Mouse (Mus musculus) heart, embryonic 13.5 days (tissue): ENCODE measurements at regions not wholly inside any gene's neighbourhood (a gene's known extent, or its start where the extent isn't known, plus 50 kb on each side); places are given as distances from the start of the nearest gene placed in this dataset.

Experiments used
- ATAC-seq: fragments of 200-750 bp; cut with Nextera tagmentation; 2 replicates; pipeline ENCODE4 v1.8.0; 2017; ENCODE audit warnings: moderate TSS enrichment; ENCODE audit not compliant: insufficient number of reproducible peaks, low FRiP score, low TSS enrichment; ENCODE audit errors: extremely low read depth
- H3K27ac ChIP-seq: fragments of 300-500 bp; sonication (generic); replicated peaks from 2 replicates; pipeline ENCODE4 v1.5.1; 2015; ENCODE audit warnings: moderate library complexity, mild to moderate bottlenecking, inconsistent platforms
- H3K27me3 ChIP-seq: fragments of 300-500 bp; sonication (generic); replicated peaks from 2 replicates; pipeline ENCODE4 v1.6.1; 2015; ENCODE audit warnings: mild to moderate bottlenecking, inconsistent platforms
- H3K36me3 ChIP-seq: fragments of 300-500 bp; sonication (generic); 2 replicates; pipeline ENCODE4 v1.6.1; 2015; ENCODE audit warnings: mild to moderate bottlenecking, inconsistent platforms
- H3K4me1 ChIP-seq: fragments of 300-500 bp; sonication (generic); 2 replicates; pipeline ENCODE4 v1.6.1; 2015; ENCODE audit warnings: inconsistent platforms
- H3K4me2 ChIP-seq: fragments of 300-500 bp; sonication (generic); 2 replicates; pipeline ENCODE4 v1.6.1; 2015; ENCODE audit warnings: inconsistent platforms, mild to moderate bottlenecking, moderate library complexity
- H3K4me3 ChIP-seq: fragments of 300-500 bp; sonication (generic); 2 replicates; pipeline ENCODE4 v1.5.1; 2015; ENCODE audit warnings: moderate library complexity, mild to moderate bottlenecking, inconsistent platforms
- H3K9ac ChIP-seq: fragments of 300-500 bp; sonication (generic); 2 replicates; pipeline ENCODE4 v1.6.1; 2015; ENCODE audit warnings: inconsistent platforms, mild to moderate bottlenecking, moderate library complexity
- H3K9me3 ChIP-seq: fragments of 300-500 bp; sonication (generic); 2 replicates; pipeline ENCODE4 v1.6.1; 2016; ENCODE audit warnings: inconsistent platforms
- WGBS: fragments of 180-500 bp; shearing (Covaris S2); methylation state at CpG from one replicate; pipeline ENCODE4 v1.1.7; 2015; ENCODE audit warnings: mixed read lengths; 5-methylcytosine and 5-hydroxymethylcytosine counted together

DNA sequence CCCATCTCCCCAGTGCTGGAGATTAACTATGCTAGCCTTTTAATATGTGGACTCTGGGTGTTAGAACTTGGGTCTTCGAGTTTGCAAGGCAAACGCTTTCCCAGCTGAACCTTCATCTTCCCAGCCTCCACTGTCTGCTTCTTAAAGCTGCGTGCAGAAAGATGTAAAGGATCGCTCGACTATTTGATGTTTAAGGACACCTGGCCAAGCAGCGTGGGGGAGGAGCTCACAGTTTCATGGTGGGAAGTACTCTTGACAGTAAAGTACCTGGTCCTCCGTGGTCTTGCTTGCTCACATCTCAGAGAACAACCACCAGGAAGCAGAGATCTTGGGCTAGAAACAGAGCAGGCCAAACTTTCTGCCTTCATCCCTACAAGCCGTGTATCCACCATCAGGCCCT, 113.1 kb downstream of the Gadd45g start:
- no peak for ATAC-seq
- Histone ChIP-seq H3K9ac (no peak overlapping the region), H3K9me3 (no peaks in the 10 kb centered on the region), H3K4me2 (no peak overlapping the region), H3K27ac (no peak overlapping the region), H3K27me3 (no peaks in the 10 kb centered on the region), H3K4me3 (no peak overlapping the region), H3K4me1 (peaks cover 38% of the 10 kb centered on the region), H3K36me3 (no peaks in the 10 kb centered on the region)
- 81% methylated on average over 8 of the region's 8 CpGs for WGBS

DNA sequence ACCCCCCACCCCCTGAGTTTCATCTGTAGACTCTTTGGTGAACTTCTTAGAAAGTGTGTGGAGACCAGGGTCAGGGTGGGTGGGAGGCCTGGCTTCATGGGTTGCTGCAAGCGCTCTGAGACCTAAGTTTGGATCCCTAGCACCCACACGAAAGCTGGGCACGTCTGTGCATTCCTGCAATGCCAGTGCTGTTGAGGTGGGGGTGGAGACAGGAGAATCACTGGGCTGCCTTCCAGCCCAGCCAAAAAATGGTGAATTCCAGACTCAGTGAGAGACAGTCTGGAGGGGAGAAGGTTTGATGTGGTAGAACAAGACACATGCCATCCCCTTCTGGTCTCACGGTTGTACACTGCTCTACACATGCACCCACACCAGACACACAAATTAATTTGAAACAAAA, 113.8 kb downstream of the Gadd45g start:
- Histone ChIP-seq H3K4me3 (no peak overlapping the region), H3K9me3 (no peaks in the 10 kb centered on the region), H3K27me3 (no peaks in the 10 kb centered on the region), H3K27ac (no peak overlapping the region), H3K36me3 (no peaks in the 10 kb centered on the region), H3K4me2 (no peak overlapping the region), H3K4me1 (peaks cover 45% of the 10 kb centered on the region), H3K9ac (no peak overlapping the region)
- 58% methylated on average over 4 of the region's 4 CpGs for WGBS
- ATAC-seq = no peak

DNA sequence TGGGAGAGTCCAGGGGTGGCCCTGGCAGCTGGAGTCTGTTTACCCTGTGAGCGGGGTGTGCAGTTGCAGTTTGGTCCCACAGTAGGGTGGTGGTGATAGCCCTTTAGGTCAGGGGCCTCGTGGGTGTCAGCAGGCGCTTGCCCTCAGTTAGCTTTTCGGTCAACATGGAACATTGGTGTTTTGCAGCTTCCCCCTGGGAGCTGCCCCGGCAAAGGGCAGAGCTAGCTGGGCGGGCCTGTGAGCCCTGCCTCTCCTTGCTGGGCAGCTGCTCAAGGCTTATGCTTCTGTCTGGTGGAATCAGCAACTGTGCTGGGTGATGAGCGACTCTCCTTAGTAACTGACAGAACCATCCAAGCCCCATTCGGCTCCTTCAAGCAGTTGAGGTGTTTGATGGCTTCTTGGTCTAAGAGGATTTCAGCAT, 115.7 kb downstream of the Gadd45g start:
- Histone ChIP-seq H3K4me1 (peaks cover 46% of the 10 kb centered on the region), H3K4me2 (no peak overlapping the region), H3K27ac (no peak overlapping the region), H3K27me3 (no peaks in the 10 kb centered on the region), H3K36me3 (no peaks in the 10 kb centered on the region), H3K9me3 (no peaks in the 10 kb centered on the region), H3K9ac (0 out of 2 replicates have a peak overlapping the region, but pooled peaks have one; percentile 10), H3K4me3 (no peak overlapping the region)
- no peak for ATAC-seq
- WGBS = 59% methylated on average over 8 of the region's 8 CpGs

DNA sequence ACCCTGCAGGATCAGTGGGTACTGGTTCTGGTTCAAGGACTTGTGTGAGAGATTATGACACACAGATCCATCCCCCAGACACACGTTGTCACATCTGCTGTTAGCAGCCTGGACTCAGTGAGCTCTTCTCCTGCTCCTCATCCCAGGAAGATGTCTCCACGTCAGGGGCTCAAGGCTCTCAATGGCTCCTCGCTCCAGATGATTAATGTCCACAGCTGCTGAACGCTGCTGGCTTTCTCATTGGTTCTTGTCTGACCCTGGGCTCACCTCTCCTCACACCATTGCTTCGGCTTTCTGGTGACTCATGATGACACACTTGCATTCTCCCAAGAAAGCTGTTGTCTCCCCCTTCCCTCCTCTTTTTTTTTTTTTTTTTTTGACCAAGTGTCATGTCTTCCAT, 116.2 kb downstream of the Gadd45g start:
- no peaks in the 10 kb centered on the region for H3K36me3 ChIP-seq
- H3K4me1 ChIP-seq = peaks cover 44% of the 10 kb centered on the region
- H3K27ac ChIP-seq = no peak overlapping the region
- no peak overlapping the region for H3K4me3 ChIP-seq
- no peaks in the 10 kb centered on the region for H3K9me3 ChIP-seq
- no peak overlapping the region for H3K4me2 ChIP-seq
- no peak for ATAC-seq
- no peak overlapping the region for H3K9ac ChIP-seq
- no peaks in the 10 kb centered on the region for H3K27me3 ChIP-seq
- 58% methylated on average over 5 of the region's 5 CpGs for WGBS

DNA sequence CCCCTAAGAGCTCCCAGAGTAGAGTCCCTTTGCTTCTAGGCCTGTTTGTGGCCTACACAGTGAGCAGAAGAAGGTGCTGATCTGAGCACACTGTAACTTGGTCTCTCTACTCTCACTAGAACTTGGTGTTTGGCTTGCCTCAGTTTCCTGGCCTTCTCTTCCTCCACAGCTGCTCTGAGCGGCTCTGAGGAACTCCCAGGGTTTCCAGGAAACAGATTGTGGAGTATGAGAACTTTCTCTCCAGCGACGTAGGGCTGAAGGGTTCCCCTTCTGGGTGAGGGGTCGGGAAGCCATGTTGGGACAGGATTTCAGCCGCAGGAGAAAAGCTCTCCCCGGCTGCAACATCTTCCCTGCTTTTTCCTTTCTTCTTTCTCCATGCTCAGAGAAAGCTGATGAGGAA, 117.5 kb downstream of the Gadd45g start:
- no peaks in the 10 kb centered on the region for H3K9me3 ChIP-seq
- H3K9ac ChIP-seq = peak overlapping the region; percentile 33
- H3K27me3 ChIP-seq = no peaks in the 10 kb centered on the region
- no peak overlapping the region for H3K4me2 ChIP-seq
- H3K4me3 ChIP-seq = no peak overlapping the region
- no peaks in the 10 kb centered on the region for H3K36me3 ChIP-seq
- H3K4me1 ChIP-seq = peaks cover 47% of the 10 kb centered on the region
- no peak for ATAC-seq
- 58% methylated on average over 6 of the region's 6 CpGs for WGBS
- peak overlapping the region; percentile 71 for H3K27ac ChIP-seq

DNA sequence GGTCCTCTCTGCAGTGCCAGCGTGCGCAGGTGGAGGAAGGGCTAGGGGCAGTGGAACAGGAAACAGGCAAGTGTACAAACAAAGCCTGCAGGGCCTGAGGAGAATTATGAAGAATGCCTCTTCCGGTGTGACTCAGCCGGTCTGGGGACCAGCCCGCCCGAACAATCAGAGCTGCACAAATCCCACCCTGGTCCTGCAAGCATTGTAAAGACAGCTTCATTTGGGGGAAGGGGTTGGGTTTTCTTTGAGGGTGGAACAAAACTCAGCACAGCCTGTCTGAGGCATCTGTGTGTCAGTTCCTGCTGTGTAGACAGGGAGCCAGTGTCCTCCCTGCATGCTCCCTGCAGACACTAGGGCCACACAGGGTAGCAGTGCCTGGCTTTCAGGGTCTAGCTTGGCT, 117.9 kb downstream of the Gadd45g start:
- Histone ChIP-seq H3K4me3 (no peak overlapping the region), H3K36me3 (no peaks in the 10 kb centered on the region), H3K27ac (peak overlapping the region; percentile 71), H3K4me2 (no peak overlapping the region), H3K27me3 (no peaks in the 10 kb centered on the region), H3K9ac (peak overlapping the region; percentile 33), H3K4me1 (peaks cover 51% of the 10 kb centered on the region), H3K9me3 (no peaks in the 10 kb centered on the region)
- no peak for ATAC-seq
- whole genome bisulfite sequencing = 52% methylated on average over 6 of the region's 6 CpGs

DNA sequence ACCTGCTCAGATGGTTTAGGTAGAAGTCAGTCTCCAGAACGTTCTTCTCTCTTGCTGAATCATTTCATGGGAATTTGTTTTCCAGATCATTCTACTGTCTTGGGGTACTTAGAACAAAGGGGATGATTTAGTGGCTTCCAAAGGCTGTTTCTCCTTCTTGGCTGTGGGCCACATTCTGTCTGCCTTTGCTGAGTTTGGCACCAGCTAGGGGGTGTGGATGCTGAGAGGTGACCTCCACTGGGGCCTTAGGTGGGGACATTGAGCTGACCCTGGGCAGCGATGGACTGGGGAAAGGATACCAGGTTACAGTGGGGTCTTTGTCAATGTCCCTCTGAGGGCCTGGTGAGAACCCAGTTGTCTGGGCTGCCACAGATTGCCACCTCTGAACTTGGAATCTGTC, 118.4 kb downstream of the Gadd45g start:
- H3K9me3 ChIP-seq = no peaks in the 10 kb centered on the region
- H3K36me3 ChIP-seq = no peaks in the 10 kb centered on the region
- H3K27me3 ChIP-seq = no peaks in the 10 kb centered on the region
- no peak for ATAC-seq
- H3K4me1 ChIP-seq = peaks cover 56% of the 10 kb centered on the region
- H3K27ac ChIP-seq = peak overlapping the region; percentile 71
- no peak overlapping the region for H3K4me3 ChIP-seq
- no peak overlapping the region for H3K9ac ChIP-seq
- WGBS = 61% methylated on average over 2 of the region's 2 CpGs
- no peak overlapping the region for H3K4me2 ChIP-seq

DNA sequence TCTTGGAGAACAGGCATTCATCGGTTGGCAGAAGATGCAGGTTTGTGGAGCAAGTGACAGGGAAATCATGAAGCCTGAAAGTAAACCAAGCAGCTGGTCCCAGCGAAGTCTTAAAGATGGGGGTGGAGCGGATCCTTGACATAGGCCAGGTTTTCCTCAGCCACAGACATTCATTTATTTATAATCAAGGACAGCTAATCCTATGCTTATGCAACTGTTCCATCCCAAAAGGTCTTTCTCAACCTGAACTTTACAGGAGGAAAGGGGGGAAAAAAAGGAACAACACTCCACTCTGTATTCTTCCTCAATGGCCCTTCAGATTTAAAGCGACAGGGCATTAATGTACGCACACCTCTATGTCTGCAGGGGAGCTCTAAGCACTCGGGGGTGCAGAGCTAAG, 121.6 kb downstream of the Gadd45g start:
- Histone ChIP-seq H3K36me3 (no peaks in the 10 kb centered on the region), H3K27me3 (no peaks in the 10 kb centered on the region), H3K9ac (no peak overlapping the region), H3K4me3 (no peak overlapping the region), H3K4me2 (no peak overlapping the region), H3K27ac (no peak overlapping the region), H3K9me3 (no peaks in the 10 kb centered on the region), H3K4me1 (peaks cover 52% of the 10 kb centered on the region)
- WGBS = 81% methylated on average over 6 of the region's 6 CpGs
- ATAC-seq = no peak

DNA sequence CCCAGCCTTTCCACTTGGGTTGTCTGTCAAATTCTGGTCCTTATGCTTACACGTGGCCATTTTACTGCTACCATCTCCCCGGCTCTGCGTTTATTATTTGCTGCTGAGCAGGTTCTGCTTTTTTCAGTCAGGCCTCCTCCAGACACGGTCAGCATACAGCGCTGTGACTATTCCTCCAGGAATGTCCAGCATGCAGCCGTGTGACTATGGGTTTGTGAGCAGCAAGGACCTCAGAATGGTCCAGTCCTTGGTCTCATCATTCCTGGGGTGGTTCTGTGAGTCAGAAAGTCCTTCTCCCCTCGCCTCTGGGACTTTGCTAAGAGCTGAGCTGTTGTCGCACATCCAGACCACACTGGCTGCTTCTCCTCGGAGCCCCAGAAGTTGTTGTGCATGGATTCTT, 122.3 kb downstream of the Gadd45g start:
- Histone ChIP-seq H3K4me1 (peaks cover 59% of the 10 kb centered on the region), H3K4me2 (no peak overlapping the region), H3K27me3 (no peaks in the 10 kb centered on the region), H3K27ac (peak overlapping the region; percentile 42), H3K9me3 (no peaks in the 10 kb centered on the region), H3K9ac (no peak overlapping the region), H3K36me3 (no peaks in the 10 kb centered on the region), H3K4me3 (no peak overlapping the region)
- ATAC-seq = no peak
- WGBS = 38% methylated on average over 9 of the region's 9 CpGs

DNA sequence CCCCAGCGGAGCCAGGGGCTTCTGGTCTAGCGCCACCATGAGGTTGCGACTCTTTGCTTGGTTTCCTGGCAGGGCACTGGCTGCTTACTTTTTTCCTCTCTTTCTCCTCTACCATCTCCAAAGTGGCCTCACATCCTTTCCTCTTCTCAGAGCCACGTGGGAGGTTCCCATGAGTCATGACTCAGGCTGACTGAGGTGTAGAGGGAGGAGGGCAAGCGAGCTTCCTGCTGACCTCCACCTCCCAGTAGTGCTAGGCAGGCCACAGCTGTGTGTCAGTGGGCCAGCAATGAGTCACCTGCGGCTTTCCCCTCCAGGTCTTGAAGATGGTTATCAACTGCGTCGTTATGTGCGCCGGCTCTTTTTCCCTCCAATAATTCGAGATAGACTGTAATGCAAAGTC, 123.6 kb downstream of the Gadd45g start:
- no peak for ATAC-seq
- no peak overlapping the region for H3K27ac ChIP-seq
- no peaks in the 10 kb centered on the region for H3K36me3 ChIP-seq
- H3K27me3 ChIP-seq = no peaks in the 10 kb centered on the region
- 69% methylated on average over 11 of the region's 11 CpGs for WGBS
- no peak overlapping the region for H3K4me2 ChIP-seq
- peaks cover 59% of the 10 kb centered on the region for H3K4me1 ChIP-seq
- no peak overlapping the region for H3K4me3 ChIP-seq
- no peaks in the 10 kb centered on the region for H3K9me3 ChIP-seq
- H3K9ac ChIP-seq = no peak overlapping the region

DNA sequence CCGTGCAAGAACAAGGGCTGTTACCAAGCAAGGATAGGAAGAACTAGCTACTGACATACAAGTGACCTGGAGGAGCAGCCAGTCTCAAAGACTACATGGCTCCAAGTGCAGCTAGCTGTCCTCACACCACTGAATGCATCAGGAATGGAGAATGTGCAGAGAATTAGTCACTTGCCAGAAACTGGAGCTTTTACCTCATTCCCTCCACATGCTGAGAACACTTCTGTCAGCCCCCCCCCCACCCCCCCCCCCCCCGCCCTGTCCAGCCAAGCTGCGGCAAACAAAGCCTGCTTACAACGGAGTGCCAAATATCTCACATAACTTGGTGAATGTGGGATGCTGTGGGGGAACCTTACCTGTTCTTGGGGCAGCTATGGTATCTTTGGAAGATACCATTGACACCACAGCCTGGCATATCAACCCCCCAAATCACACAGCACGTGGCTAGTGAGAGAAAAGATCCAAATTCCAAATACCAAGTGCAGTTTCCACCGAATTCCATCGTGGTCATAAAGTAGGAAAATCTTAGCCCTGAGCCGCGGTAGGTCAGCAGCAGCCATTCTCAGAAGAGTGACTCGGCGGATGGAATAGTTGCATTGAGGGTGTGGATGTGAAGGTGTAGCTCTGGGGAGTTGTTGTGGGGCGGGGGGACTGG, 126.3 kb downstream of the Gadd45g start:
- Histone ChIP-seq H3K9me3 (peaks cover 6% of the 10 kb centered on the region), H3K36me3 (no peaks in the 10 kb centered on the region), H3K4me1 (peaks cover 71% of the 10 kb centered on the region), H3K27me3 (no peaks in the 10 kb centered on the region), H3K4me2 (no peak overlapping the region), H3K9ac (no peak overlapping the region), H3K27ac (no peak overlapping the region), H3K4me3 (no peak overlapping the region)
- WGBS = 64% methylated on average over 12 of the region's 12 CpGs
- ATAC-seq = no peak

DNA sequence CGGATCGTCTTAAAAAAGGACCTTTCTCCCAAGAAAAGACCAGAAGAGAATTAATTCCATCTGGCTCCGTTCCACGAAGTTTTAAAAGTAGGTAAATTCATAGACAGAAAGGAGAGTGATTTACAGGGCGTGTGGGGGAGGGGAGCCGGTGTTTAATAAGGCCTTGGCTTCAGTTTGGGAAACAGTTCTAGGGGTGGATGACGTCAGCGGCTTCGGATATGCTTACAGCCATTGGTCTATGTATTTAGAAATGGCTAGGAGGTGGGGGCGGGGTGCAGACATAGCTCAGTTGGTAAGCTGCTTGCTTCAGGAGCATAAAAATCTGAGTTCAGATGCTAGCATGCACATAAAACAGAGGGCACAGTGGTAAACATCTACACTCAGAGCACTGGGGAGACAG, 127.0 kb downstream of the Gadd45g start:
- no peaks in the 10 kb centered on the region for H3K27me3 ChIP-seq
- no peak for ATAC-seq
- H3K4me1 ChIP-seq = peaks cover 67% of the 10 kb centered on the region
- no peaks in the 10 kb centered on the region for H3K36me3 ChIP-seq
- no peak overlapping the region for H3K9ac ChIP-seq
- peaks cover 8% of the 10 kb centered on the region for H3K9me3 ChIP-seq
- no peak overlapping the region for H3K4me3 ChIP-seq
- 70% methylated on average over 10 of the region's 10 CpGs for WGBS
- H3K4me2 ChIP-seq = no peak overlapping the region
- no peak overlapping the region for H3K27ac ChIP-seq
